Mouse (Mus musculus) liver, embryonic 14.5 days (tissue): ENCODE results near the gene Irx2. TPM values are rescaled to one million over a fixed set of nuclear protein-coding genes. Genes with fewer than 3 reads are reported as not detected.

Source experiments
- ATAC-seq: fragments of 200-750 bp; cut with Nextera tagmentation; 2 replicates; pipeline ENCODE4 v1.8.0; 2017; ENCODE audit warnings: moderate number of reproducible peaks, mild to moderate bottlenecking, moderate library complexity; ENCODE audit not compliant: insufficient read depth
- DNase-seq, 3 experiments: peaks; one replicate each; pipeline ENCODE4 v3.0.0-alpha.2; 2012 to 2013; ENCODE audit warnings: low read depth in 3 of 3, low spot score in 3 of 3
- H3K27ac ChIP-seq: fragments of 300-500 bp; sonication (generic); 2 replicates; pipeline ENCODE4 v1.5.1; 2014; ENCODE audit warnings: moderate library complexity, mild to moderate bottlenecking, control low read depth, inconsistent platforms
- H3K27me3 ChIP-seq: fragments of 300-500 bp; sonication (generic); 2 replicates; pipeline ENCODE4 v1.6.1; 2014; ENCODE audit warnings: mild to moderate bottlenecking, low read length, moderate library complexity; ENCODE audit not compliant: control insufficient read depth, insufficient read depth
- H3K36me3 ChIP-seq: fragments of 300-500 bp; sonication (generic); replicated peaks from 2 replicates; pipeline ENCODE4 v1.6.1; 2014; ENCODE audit warnings: low read depth; ENCODE audit not compliant: control insufficient read depth, insufficient read depth
- H3K4me1 ChIP-seq, 2 experiments: fragments of 200-500 bp in 1 of 2; fragments of 300-500 bp in 1 of 2; sonication (generic) in 1 of 2; replicated peaks; 2 replicates each; pipeline ENCODE4 v1.6.1; 2012 to 2014; ENCODE audit warnings: antibody characterized with exemption in 1 of 2, inconsistent platforms in 1 of 2, low read length in 1 of 2; ENCODE audit not compliant: control insufficient read depth in 2 of 2, insufficient read depth in 2 of 2
- H3K4me2 ChIP-seq: fragments of 300-500 bp; sonication (generic); 2 replicates; pipeline ENCODE4 v1.6.1; 2014; ENCODE audit warnings: low read depth, mild to moderate bottlenecking, control low read depth, moderate library complexity
- H3K4me3 ChIP-seq, 2 experiments: fragments of 200-500 bp in 1 of 2; fragments of 300-500 bp in 1 of 2; sonication (generic) in 1 of 2; 2 replicates each; pipeline ENCODE4 v1.5.1; 2012 to 2014; ENCODE audit warnings: low read depth in 2 of 2, low read length in 2 of 2, mild to moderate bottlenecking in 2 of 2, control low read depth in 1 of 2, inconsistent platforms in 1 of 2, moderate library complexity in 1 of 2; ENCODE audit not compliant: insufficient read depth in 1 of 2
- H3K9ac ChIP-seq: fragments of 300-500 bp; sonication (generic); replicated peaks from 2 replicates; pipeline ENCODE4 v1.6.1; 2014; ENCODE audit warnings: mild to moderate bottlenecking, control low read depth, moderate library complexity
- H3K9me3 ChIP-seq: fragments of 300-500 bp; sonication (generic); 2 replicates; pipeline ENCODE4 v1.6.1; 2016; ENCODE audit warnings: low read length, mixed read lengths; ENCODE audit not compliant: control insufficient read depth
- CTCF ChIP-seq: IDR thresholded peaks from 2 replicates; pipeline ENCODE4 v1.5.1; 2016; ENCODE audit warnings: antibody characterized with exemption, low read depth, control low read depth
- EP300 ChIP-seq: IDR thresholded peaks from 2 replicates; pipeline ENCODE4 v1.6.1; 2016; ENCODE audit warnings: antibody characterized with exemption, low read depth
- WGBS: fragments of 180-500 bp; shearing (Covaris S2); extraction: QIAGEN DNeasy Blood & Tissue Kit; methylation state at CpG from one replicate; pipeline ENCODE4 v1.1.7; 2014; ENCODE audit not compliant: insufficient replicate concordance; 5-methylcytosine and 5-hydroxymethylcytosine counted together
- polyA plus RNA-seq, 2 experiments: library from polyadenylated mRNA; depleted of rRNA in 1 of 2; stranded (reverse) in 1 of 2; unstranded in 1 of 2; fragments of >200 nt; fragmentation: Nextera tagmentation in 1 of 2; extraction: Ambion mirVana in 1 of 2; gene quantifications; 2 replicates each; pipeline versions ENCODE4 v1.2.1 to v1.2.3; 2012 to 2014

Gene Irx2
- polyA plus RNA-seq, 2 experiments = 0.09 TPM; not detected in 1

DNA sequence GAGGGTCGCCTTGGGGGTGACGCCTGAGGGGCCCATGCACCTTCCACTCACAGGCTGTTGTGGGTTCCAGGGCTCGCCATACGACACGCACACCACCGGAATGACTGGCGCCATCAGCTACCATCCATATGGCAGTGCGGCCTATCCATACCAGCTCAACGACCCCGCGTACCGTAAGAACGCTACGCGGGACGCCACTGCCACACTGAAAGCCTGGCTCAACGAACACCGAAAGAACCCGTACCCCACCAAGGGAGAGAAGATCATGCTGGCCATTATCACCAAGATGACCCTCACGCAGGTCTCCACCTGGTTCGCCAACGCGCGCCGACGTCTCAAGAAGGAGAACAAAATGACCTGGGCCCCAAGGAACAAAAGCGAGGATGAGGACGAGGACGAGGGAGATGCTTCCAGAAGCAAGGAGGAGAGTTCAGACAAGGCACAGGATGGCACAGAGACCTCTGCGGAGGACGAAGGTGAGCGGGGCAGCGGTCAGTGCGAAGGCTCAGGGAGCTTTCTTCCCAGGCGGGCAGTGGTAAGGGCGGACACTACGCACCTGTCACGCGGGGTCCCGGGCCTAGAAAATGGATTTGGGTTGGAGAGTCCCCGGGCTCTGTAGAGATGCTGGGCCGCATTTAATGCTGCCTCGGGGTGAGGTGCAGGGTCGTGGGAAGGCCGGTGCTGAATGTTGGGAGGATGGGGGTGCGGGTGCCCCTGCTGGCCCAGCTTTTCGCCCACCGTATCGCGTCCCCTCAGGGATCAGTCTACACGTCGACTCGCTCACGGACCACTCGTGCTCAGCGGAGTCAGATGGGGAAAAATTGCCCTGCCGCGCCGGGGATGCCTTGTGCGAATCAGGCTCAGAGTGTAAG is 2.1 kb downstream of the Irx2 start:
- H3K4me3 ChIP-seq = no peak overlapping the region
- no peak for ATAC-seq
- DNase-seq = no peak
- 3% methylated on average over 60 of the region's 60 CpGs for WGBS
- H3K27me3 ChIP-seq = peaks cover 94% of the 10 kb centered on the region
- no peaks in the 10 kb centered on the region for H3K4me1 ChIP-seq
- H3K4me2 ChIP-seq = no peak overlapping the region
- H3K9me3 ChIP-seq = no peaks in the 10 kb centered on the region
- no peak overlapping the region for H3K27ac ChIP-seq
- no peak for TF ChIP-seq CTCF
- no peak for TF ChIP-seq EP300
- H3K9ac ChIP-seq = no peak overlapping the region
- no peaks in the 10 kb centered on the region for H3K36me3 ChIP-seq

- Histone ChIP-seq H3K4me1 (no peaks in the 10 kb centered on the region), H3K4me3 (no peak overlapping the region), H3K4me2 (no peak overlapping the region), H3K27ac (no peak overlapping the region), H3K9ac (no peak overlapping the region), H3K27me3 (peaks cover 91% of the 10 kb centered on the region), H3K9me3 (no peaks in the 10 kb centered on the region), H3K36me3 (no peaks in the 10 kb centered on the region)
- ATAC-seq (no peak), DNase-seq (no peak)
- TF ChIP-seq CTCF (no peak), EP300 (no peak)
- 1% methylated on average over 59 of the region's 62 CpGs for WGBS
Measured at GRCm38 (mm10) chr13:72631373-72632021, 2.9 kb downstream of the Irx2 start.

GRCm38 (mm10) chr13:72632361-72632760 is 3.7 kb downstream of the Irx2 start:
- no peak for DNase-seq
- Histone ChIP-seq H3K9me3 (no peaks in the 10 kb centered on the region), H3K36me3 (no peaks in the 10 kb centered on the region), H3K4me3 (no peak overlapping the region), H3K27ac (no peak overlapping the region), H3K27me3 (peaks cover 90% of the 10 kb centered on the region), H3K4me2 (no peak overlapping the region), H3K9ac (no peak overlapping the region), H3K4me1 (no peaks in the 10 kb centered on the region)
- no peak for ATAC-seq
- no peak for TF ChIP-seq EP300
- whole genome bisulfite sequencing = 5% methylated on average over 6 of the region's 6 CpGs

GRCm38 (mm10) chr13:72633097-72633496 is 4.5 kb downstream of the Irx2 start:
- Histone ChIP-seq H3K36me3 (no peaks in the 10 kb centered on the region), H3K9ac (no peak overlapping the region), H3K27me3 (peaks cover 90% of the 10 kb centered on the region), H3K27ac (no peak overlapping the region), H3K9me3 (no peaks in the 10 kb centered on the region), H3K4me3 (no peak overlapping the region), H3K4me1 (no peaks in the 10 kb centered on the region), H3K4me2 (no peak overlapping the region)
- TF ChIP-seq CTCF (no peak), EP300 (no peak)
- no peak for ATAC-seq
- DNase-seq = no peak
- WGBS = 24% methylated on average over 2 of the region's 2 CpGs

- WGBS = 10% methylated on average over 7 of the region's 7 CpGs
- no peaks in the 10 kb centered on the region for H3K36me3 ChIP-seq
- H3K9me3 ChIP-seq = no peaks in the 10 kb centered on the region
- no peak overlapping the region for H3K9ac ChIP-seq
- H3K27me3 ChIP-seq = peaks cover 90% of the 10 kb centered on the region
- DNase-seq (no peak), ATAC-seq (no peak)
- H3K4me2 ChIP-seq = no peak overlapping the region
- H3K4me3 ChIP-seq = no peak overlapping the region
- H3K4me1 ChIP-seq = no peaks in the 10 kb centered on the region
- no peak overlapping the region for H3K27ac ChIP-seq
- no peak for TF ChIP-seq CTCF
- TF ChIP-seq EP300 = no peak
Measured at GRCm38 (mm10) chr13:72634752-72635315, 6.2 kb downstream of the Irx2 start.
